10 mouse cellular contexts compared by ENCODE assay signal in genomic region chr5:132113480-132113879, GRCm38 (mm10).
DNase-seq lines count a peak whose midpoint lies in the region; ATAC-seq and TF ChIP-seq lines count a peak whose summit lies in the region.
"Had no signal": no experiment of that assay in that cellular context is flagged by ENCODE, and none has a peak within 500 bp of the region (broad histone marks: within the 10 kb centered on the region; RNA-seq: fewer than 3 reads in every experiment).

No protein-coding gene starts in this region.

- no peak for TF ChIP-seq POLR2A in heart, adult 2 months (IDR thresholded peaks at IDR 0.05; ENCODE audit: insufficient read depth, low read depth, low read length)

- no peak overlapping the region for H3K27ac ChIP-seq in heart, adult 2 months
- H3K27ac ChIP-seq in heart, embryonic 12.5 days (ENCODE audit: poor library complexity, severe bottlenecking) = no peak overlapping the region
- H3K27ac ChIP-seq in hindbrain, postnatal 0 days = no peak overlapping the region
- H3K27ac ChIP-seq in midbrain, postnatal 0 days (ENCODE audit: low read depth, low read length) = no peak overlapping the region
- H3K27ac ChIP-seq: liver, embryonic 15.5 days had no signal

- H3K9me3 ChIP-seq in heart, embryonic 12.5 days (replicated peaks) = no peaks in the 10 kb centered on the region
- H3K9me3 ChIP-seq in hindbrain, postnatal 0 days (ENCODE audit: low read length) = no peaks in the 10 kb centered on the region
- no peaks in the 10 kb centered on the region for H3K9me3 ChIP-seq in midbrain, postnatal 0 days (ENCODE audit: low read length)
- H3K9me3 ChIP-seq: liver, embryonic 15.5 days had no signal

- TF ChIP-seq EP300 in heart, adult 2 months (IDR thresholded peaks at IDR 0.05; ENCODE audit: insufficient read depth, low read depth, low read length) = no peak

- no peak for ATAC-seq in heart, embryonic 12.5 days (ENCODE audit: insufficient number of reproducible peaks, low FRiP score)
- ATAC-seq in hindbrain, postnatal 0 days = no peak
- ATAC-seq in midbrain, postnatal 0 days (ENCODE audit: low FRiP score) = no peak

- TF ChIP-seq CTCF in heart, adult 2 months (IDR thresholded peaks at IDR 0.05) = peak; percentile 63
- TF ChIP-seq CTCF in hindbrain, postnatal 0 days (IDR thresholded peaks at IDR 0.05; ENCODE audit: low read depth) = peak; percentile 72
- peak; percentile 87 for TF ChIP-seq CTCF in midbrain, postnatal 0 days (IDR thresholded peaks at IDR 0.05)

- no peaks in the 10 kb centered on the region for H3K79me2 ChIP-seq in heart, adult 2 months (replicated peaks; ENCODE audit: control insufficient read depth, insufficient read depth, low read length)

- no peaks in the 10 kb centered on the region; the same call in none of the 2 replicates for H3K4me1 ChIP-seq in heart, adult 2 months (ENCODE audit: control insufficient read depth, insufficient read depth, low read length)
- H3K4me1 ChIP-seq in heart, embryonic 12.5 days (replicated peaks) = no peaks in the 10 kb centered on the region
- no peaks in the 10 kb centered on the region for H3K4me1 ChIP-seq in hindbrain, postnatal 0 days (ENCODE audit: insufficient read depth, low read length)
- H3K4me1 ChIP-seq in midbrain, postnatal 0 days (ENCODE audit: insufficient read depth, low read length) = no peaks in the 10 kb centered on the region
- H3K4me1 ChIP-seq: liver, embryonic 15.5 days had no signal

- no peaks in the 10 kb centered on the region for H3K27me3 ChIP-seq in heart, adult 2 months (ENCODE audit: control insufficient read depth, insufficient read depth, low read length)
- no peaks in the 10 kb centered on the region for H3K27me3 ChIP-seq in heart, embryonic 12.5 days (replicated peaks)
- no peaks in the 10 kb centered on the region for H3K27me3 ChIP-seq in hindbrain, postnatal 0 days (ENCODE audit: insufficient read depth, low read length)
- no peaks in the 10 kb centered on the region for H3K27me3 ChIP-seq in midbrain, postnatal 0 days (ENCODE audit: insufficient read depth, low read length)
- H3K27me3 ChIP-seq: liver, embryonic 15.5 days had no signal

- intact Hi-C loops in heart, adult 2 months (cut with DNase I) = loop anchor here (10.0 kb wide), 3 partner anchors 579 to 1891 kb away; no protein-coding TSS in a partner anchor

- WGBS in heart, adult 2 months = 73% methylated on average over 7 of the region's 7 CpGs
- 74% methylated on average over 7 of the region's 7 CpGs for WGBS in heart, embryonic 12.5 days
- WGBS in hindbrain, postnatal 0 days = 56% methylated on average over 7 of the region's 7 CpGs
- 39% methylated on average over 7 of the region's 7 CpGs for WGBS in midbrain, postnatal 0 days

- no peaks in the 10 kb centered on the region for H3K36me3 ChIP-seq in heart, adult 2 months (ENCODE audit: control insufficient read depth, insufficient read depth, low read length)
- H3K36me3 ChIP-seq in heart, embryonic 12.5 days = no peaks in the 10 kb centered on the region
- no peaks in the 10 kb centered on the region for H3K36me3 ChIP-seq in hindbrain, postnatal 0 days (ENCODE audit: insufficient read depth, low read length)
- no peaks in the 10 kb centered on the region for H3K36me3 ChIP-seq in midbrain, postnatal 0 days (ENCODE audit: insufficient read depth, low read length)
- H3K36me3 ChIP-seq: liver, embryonic 15.5 days had no signal

- H3K9ac ChIP-seq in heart, adult 2 months (ENCODE audit: low read depth, low read length) = no peak overlapping the region
- H3K9ac ChIP-seq in heart, embryonic 12.5 days = no peak overlapping the region
- no peak overlapping the region for H3K9ac ChIP-seq in hindbrain, postnatal 0 days (replicated peaks; ENCODE audit: low read length)
- no peak overlapping the region for H3K9ac ChIP-seq in midbrain, postnatal 0 days (replicated peaks; ENCODE audit: low read length, poor library complexity, severe bottlenecking)
- H3K9ac ChIP-seq: liver, embryonic 15.5 days had no signal

- DNase-seq in heart, adult 2 months = peak in 1 of 2 experiments; percentile 4
- DNase-seq in urinary bladder, postnatal 14 days (ENCODE audit: low spot score) = peak; percentile 8
- DNase-seq in urinary bladder, adult 2 months (ENCODE audit: low spot score) = no peak
- peak; percentile 86 for DNase-seq in hindbrain, postnatal 0 days (ENCODE audit: low spot score)
- DNase-seq in midbrain, postnatal 0 days (ENCODE audit: low spot score) = peak; percentile 84
- no peak for DNase-seq in urinary bladder, postnatal 25 days (ENCODE audit: low spot score)
- DNase-seq in adrenal gland, postnatal 4 days (ENCODE audit: low spot score in 2 of 2) = no peak

- no peak overlapping the region for H3K4me2 ChIP-seq in heart, embryonic 12.5 days
- H3K4me2 ChIP-seq in hindbrain, postnatal 0 days (ENCODE audit: low read depth, low read length) = no peak overlapping the region
- no peak overlapping the region for H3K4me2 ChIP-seq in midbrain, postnatal 0 days (ENCODE audit: low read depth, low read length, poor library complexity, severe bottlenecking)
- H3K4me2 ChIP-seq: liver, embryonic 15.5 days had no signal

- H3K4me3 ChIP-seq in heart, adult 2 months = no peak overlapping the region
- no peak overlapping the region for H3K4me3 ChIP-seq in heart, embryonic 12.5 days
- no peak overlapping the region for H3K4me3 ChIP-seq in hindbrain, postnatal 0 days (ENCODE audit: low read length)
- H3K4me3 ChIP-seq in midbrain, postnatal 0 days (ENCODE audit: low read depth, low read length) = no peak overlapping the region
- H3K4me3 ChIP-seq: erythroblast, embryonic 14.5 days; liver, embryonic 15.5 days had no signal

Comparison
In these comparisons a context has a peak if more than half of its experiments do, and no peak if none do; other contexts are left out.
1. DNase-seq: peak in urinary bladder, postnatal 14 days (single experiment), hindbrain, postnatal 0 days (single experiment) and midbrain, postnatal 0 days (single experiment); none in urinary bladder, adult 2 months (single experiment), urinary bladder, postnatal 25 days (single experiment) and adrenal gland, postnatal 4 days (0 of 2).
2. Peak in every context shown above with its lines, with median percentiles within 50 percentile points of each other: CTCF ChIP-seq.